Mouse (Mus musculus): ENCODE measurements around the gene Ift88. TPM values are rescaled to one million over a fixed set of nuclear protein-coding genes. Genes with fewer than 3 reads are reported as not detected.
A peak's percentile ranks its signal among the peaks of the same experiment; 100 is the strongest.

Ift88 gene
- total RNA-seq, 2 experiments from 2014 or later = 13.6 to 14.2 TPM

GRCm38 (mm10) chr14:57529786-57530515, 106.1 kb downstream of the Ift88 start:
- DNase-seq (ENCODE audit: low spot score in 2 of 2) = no peak

- DNase-seq (ENCODE audit: low spot score in 2 of 2) = no peak
These were observed 108.7 kb downstream of the Ift88 start for GRCm38 (mm10) chr14:57532577-57532976.

GRCm38 (mm10) chr14:57533214-57533613, 109.4 kb downstream of the Ift88 start:
- peak; percentile 42 to 57 for DNase-seq (ENCODE audit: low spot score in 2 of 2)

GRCm38 (mm10) chr14:57533841-57534240, 110.0 kb downstream of the Ift88 start:
- no peak for DNase-seq (ENCODE audit: low spot score in 2 of 2)

DNA sequence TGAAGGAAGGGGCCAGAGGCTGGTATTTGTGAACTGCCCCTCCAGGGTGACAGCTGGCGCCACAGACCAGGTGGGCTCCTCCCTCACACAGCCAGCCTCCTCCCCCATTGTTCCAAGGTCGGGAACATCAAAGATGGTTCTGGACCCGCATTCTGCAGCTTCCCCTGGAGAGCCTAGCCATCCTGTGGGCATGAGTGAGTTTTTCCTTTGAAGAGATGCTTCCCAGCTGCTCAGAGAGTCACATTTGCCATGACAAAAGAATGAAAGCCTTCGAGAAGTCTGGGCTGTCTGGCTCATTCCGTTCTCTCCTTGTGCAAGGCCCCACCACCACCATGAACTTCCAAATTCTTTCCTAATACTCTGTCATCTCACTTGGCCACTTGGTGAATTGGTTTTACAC, 110.5 kb downstream of the Ift88 start:
- no peak for DNase-seq (ENCODE audit: low spot score in 2 of 2)

DNA sequence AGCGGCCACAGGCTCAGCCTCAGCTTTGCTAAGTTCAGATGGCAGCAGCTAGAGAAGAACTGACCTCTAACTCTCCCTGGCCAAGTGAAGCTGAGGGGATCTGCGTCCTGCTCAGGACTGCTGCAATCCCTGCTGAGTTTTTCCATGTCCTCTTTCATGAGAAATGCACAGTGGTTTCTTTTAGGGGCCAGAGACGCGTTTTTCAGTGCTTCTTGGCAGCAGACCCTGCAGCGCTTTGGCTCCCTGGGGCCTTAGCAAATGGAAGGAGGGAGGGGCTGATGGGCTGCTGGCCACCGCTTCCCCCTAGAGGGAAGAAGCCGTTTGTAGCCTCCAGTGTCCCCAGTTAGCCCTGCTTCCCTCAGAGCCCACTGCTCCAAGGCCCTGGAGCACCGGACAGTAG, 111.1 kb downstream of the Ift88 start:
- DNase-seq (ENCODE audit: low spot score in 2 of 2) = peak; percentile 37 to 64

- DNase-seq (ENCODE audit: low spot score in 2 of 2) = peak in 1 of 2 experiments; percentile 53
These were observed 111.8 kb downstream of the Ift88 start for GRCm38 (mm10) chr14:57535646-57536045.

DNA sequence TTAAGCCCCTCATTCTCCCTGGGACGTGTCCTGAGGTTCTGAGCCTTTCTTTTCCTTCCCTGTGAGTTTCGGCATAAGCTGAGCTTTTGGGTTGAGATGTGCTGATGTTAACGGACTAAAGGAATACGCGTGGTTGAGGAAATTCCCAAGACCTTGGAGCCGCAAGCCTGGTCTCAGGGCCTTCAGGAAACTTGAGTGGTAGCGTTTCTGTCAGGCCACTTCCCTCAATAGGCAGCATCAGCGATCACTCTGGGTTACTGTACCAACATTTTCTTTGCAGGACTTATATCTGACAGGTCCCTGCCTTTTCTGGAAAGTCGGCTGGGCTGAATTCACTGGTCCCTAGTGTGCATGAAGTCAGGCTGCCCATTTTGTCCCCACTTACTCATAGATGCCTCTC, 113.0 kb downstream of the Ift88 start:
- DNase-seq (ENCODE audit: low spot score in 2 of 2) = no peak

GRCm38 (mm10) chr14:57537261-57538015, 113.6 kb downstream of the Ift88 start:
- DNase-seq (ENCODE audit: low spot score in 2 of 2) = no peak

- DNase-seq (ENCODE audit: low spot score in 2 of 2) = peak in 1 of 2 experiments; percentile 52
These were observed 116.8 kb downstream of the Ift88 start for GRCm38 (mm10) chr14:57540683-57541082.

- DNase-seq (ENCODE audit: low spot score in 2 of 2) = no peak
These were observed 118.4 kb downstream of the Ift88 start for GRCm38 (mm10) chr14:57542231-57542630.

GRCm38 (mm10) chr14:57543420-57544039, 119.7 kb downstream of the Ift88 start:
- DNase-seq (ENCODE audit: low spot score in 2 of 2) = no peak

- DNase-seq (ENCODE audit: low spot score in 2 of 2) = no peak
These were observed 121.7 kb downstream of the Ift88 start for GRCm38 (mm10) chr14:57545526-57545925.

GRCm38 (mm10) chr14:57546131-57546530, 122.3 kb downstream of the Ift88 start:
- no peak for DNase-seq (ENCODE audit: low spot score in 2 of 2)

DNA sequence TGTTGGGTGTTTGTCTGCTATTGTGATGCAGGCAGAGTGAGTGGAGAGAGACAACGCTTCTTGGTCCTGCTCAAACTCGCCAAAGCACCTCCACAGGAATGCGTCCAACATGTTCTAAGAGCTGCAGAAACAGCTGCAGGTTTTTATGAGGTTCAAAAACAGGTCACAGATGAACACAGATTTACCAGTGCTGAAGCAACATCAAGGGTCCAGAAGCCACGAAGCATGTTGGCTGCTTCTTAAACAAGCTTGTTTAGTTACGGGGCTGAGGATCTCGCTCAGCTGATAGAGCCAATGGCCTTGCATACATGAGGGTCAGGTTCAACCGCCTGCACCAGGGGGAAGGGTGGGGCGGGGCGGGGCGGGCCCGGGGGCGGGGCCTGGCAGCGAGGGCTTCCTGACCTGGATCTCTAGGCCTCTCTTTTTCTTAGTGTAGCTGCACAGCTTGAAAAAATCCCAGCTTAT, 122.7 kb downstream of the Ift88 start:
- DNase-seq (ENCODE audit: low spot score in 2 of 2) = no peak

DNA sequence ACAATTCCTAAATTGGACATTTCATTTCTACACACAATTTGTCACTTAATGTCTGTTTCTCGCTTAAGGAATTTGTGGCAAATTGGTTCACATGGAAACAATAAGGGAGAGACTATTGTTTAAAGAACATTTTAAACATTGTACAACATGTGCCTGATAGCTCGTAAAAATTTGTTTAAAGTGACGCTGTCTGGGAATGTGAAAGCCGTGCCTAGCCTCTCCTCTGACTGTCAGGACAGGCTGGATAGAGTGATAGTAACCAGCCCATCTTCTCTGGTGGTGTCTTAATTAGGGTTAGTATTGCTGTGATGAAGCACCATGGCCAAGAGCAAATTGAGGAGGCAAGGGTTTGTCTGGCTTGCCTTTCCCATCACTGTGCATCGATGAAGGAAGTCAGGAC, 123.2 kb downstream of the Ift88 start:
- DNase-seq (ENCODE audit: low spot score in 2 of 2) = no peak

DNA sequence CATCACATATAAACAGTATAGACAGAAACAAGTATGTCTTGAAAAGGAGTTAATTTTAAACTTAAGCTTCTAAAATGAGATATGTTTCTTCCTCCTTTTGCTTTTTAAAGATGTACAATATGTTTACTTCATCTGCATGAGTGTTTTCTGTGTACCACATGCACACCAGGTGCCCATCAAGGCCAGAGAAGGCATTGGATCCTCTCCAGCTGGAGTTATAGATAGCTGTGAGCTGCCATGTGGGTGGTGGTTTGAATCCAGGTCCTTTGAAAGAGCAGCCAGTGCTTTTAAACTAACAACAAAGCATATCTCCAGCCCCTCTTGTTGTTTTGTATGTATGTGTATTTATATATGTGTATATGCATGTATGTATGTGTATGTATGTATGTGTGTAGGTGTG, 129.1 kb downstream of the Ift88 start:
- no peak for DNase-seq (ENCODE audit: low spot score in 2 of 2)

DNA sequence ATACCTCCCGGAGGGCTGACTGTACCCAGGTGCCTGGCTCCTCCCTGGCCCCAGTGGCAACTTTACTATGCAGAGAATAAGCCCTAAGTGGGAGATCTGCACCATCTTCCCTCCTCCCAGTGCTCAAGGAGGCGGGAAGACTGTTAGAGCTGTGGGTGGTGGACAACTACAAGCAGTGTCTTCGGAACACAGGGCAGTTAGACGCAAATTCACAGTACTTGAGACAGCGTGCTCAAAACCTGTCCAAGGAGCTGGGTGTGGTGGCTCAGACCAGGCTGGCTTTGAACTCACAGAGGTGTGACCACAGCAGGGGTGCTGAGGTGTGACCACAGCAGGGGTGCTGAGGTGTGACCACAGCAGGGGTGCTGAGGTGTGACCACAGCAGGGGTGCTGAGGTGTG, 130.6 kb downstream of the Ift88 start:
- DNase-seq (ENCODE audit: low spot score in 2 of 2) = no peak

DNA sequence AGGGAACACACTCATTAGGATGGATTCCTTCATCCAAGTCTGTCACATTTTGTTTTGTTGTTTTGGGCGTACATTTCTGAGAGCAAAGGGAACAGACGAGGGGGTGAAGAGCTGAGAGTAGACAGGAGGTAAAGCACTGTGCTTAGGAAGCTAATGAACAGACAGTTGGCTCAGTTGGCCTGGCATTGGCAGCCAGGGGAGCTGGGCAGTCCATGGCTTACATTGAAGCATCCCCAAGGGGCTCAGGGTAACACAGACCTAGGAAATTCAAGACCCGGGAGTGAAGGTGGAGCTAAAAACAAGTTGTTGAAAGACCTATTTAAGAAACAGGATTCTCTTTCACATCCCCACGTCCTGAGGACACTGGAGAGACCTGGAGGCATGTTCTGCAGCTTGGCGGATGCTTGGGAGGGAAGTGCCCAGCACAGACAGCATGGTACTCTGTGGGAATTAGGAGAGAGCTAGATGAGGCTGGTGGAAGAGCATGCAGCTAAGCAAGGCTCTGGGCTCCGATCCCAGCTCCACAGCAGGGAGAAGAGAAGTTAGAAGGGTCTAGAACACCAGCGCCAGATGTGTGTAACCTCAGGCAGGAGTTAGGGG, 131.7 kb downstream of the Ift88 start:
- no peak for DNase-seq (ENCODE audit: low spot score in 2 of 2)

GRCm38 (mm10) chr14:57556922-57557321, 133.1 kb downstream of the Ift88 start:
- DNase-seq (ENCODE audit: low spot score in 2 of 2) = no peak

GRCm38 (mm10) chr14:57565626-57566025, 141.8 kb downstream of the Ift88 start:
- DNase-seq (ENCODE audit: low spot score in 2 of 2) = no peak

Data from layer of hippocampus, postnatal 14 days (tissue).